Mouse (Mus musculus) G1E (cell line): ENCODE results near the gene Gnb4.

Source experiments
- CTCF ChIP-seq: IDR thresholded peaks from 2 replicates; pipeline ENCODE4 v1.5.1; 2012; ENCODE audit warnings: low read depth, low read length, inconsistent platforms, mixed read lengths
- GATA1 ChIP-seq: IDR thresholded peaks from 2 replicates; pipeline ENCODE4 v1.6.1; 2012; ENCODE audit warnings: borderline replicate concordance, low read length, inconsistent platforms, mixed read lengths
- GATA2 ChIP-seq: IDR thresholded peaks from 2 replicates; pipeline ENCODE4 v1.6.1; 2012; ENCODE audit warnings: low read depth, low read length, inconsistent platforms, borderline replicate concordance
- POLR2AphosphoS5 ChIP-seq: IDR thresholded peaks from 2 replicates; pipeline ENCODE4 v1.6.1; 2012; ENCODE audit warnings: low read depth, low read length, inconsistent platforms; ENCODE audit not compliant: insufficient replicate concordance
- TAL1 ChIP-seq: conservative IDR thresholded peaks from 2 replicates; pipeline ENCODE4 v1.6.1; 2012; ENCODE audit warnings: low read depth, low read length, inconsistent platforms, mixed read lengths

DNA sequence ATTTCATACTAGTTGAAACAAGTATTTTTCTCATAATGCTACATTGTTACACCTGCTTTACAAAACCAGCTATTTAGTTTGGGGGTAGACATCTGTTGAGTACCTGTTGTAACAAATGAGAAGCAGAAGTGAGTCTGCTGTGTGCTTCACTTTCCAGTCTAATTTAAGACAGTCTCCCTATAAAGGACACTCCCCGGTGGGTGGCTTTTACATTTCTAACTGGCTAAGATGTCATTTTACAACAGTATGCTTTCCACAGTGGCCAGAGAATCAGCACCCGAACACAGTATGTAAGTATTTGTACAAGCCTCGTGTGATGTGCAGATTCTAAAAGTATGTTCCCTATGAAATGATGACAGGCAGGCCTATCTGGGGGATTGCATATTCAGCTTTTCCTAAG, 35.6 kb downstream of the Gnb4 start:
- TF ChIP-seq CTCF (no peak), TAL1 (no peak), GATA1 (no peak), GATA2 (no peak), POLR2AphosphoS5 (no peak)
